Mouse (Mus musculus): ENCODE measurements at regions not wholly inside any gene's neighbourhood (a gene's known extent, or its start where the extent isn't known, plus 50 kb on each side); places are given as distances from the start of the nearest gene placed in this dataset.

GRCm38 (mm10) chr9:59113859-59114258 is 77.6 kb upstream of the Neo1 start:
- no peak for TF ChIP-seq CTCF (IDR thresholded peaks at IDR 0.05)
- no peak for TF ChIP-seq EP300 (IDR thresholded peaks at IDR 0.05)
